Mouse (Mus musculus) lung, embryonic 14.5 days (tissue): ENCODE measurements around the gene Prss53. TPM values are rescaled to one million over a fixed set of nuclear protein-coding genes. Genes with fewer than 3 reads are reported as not detected.

ENCODE experiments used
- ATAC-seq: fragments of 200-750 bp; cut with Nextera tagmentation; 2 replicates; pipeline ENCODE4 v1.8.0; 2017; ENCODE audit warnings: mild to moderate bottlenecking, moderate TSS enrichment, moderate library complexity; ENCODE audit not compliant: insufficient read depth
- DNase-seq: peaks from one replicate; pipeline ENCODE4 v3.0.0-alpha.2; 2015
- H3K27ac ChIP-seq: fragments of 300-500 bp; sonication (generic); 2 replicates; pipeline ENCODE4 v1.5.1; 2014; ENCODE audit warnings: low read depth, mild to moderate bottlenecking, moderate library complexity
- H3K27me3 ChIP-seq: fragments of 300-500 bp; sonication (generic); 2 replicates; pipeline ENCODE4 v1.6.1; 2014; ENCODE audit warnings: low read length, control low read depth; ENCODE audit not compliant: insufficient read depth
- H3K36me3 ChIP-seq: fragments of 300-500 bp; sonication (generic); 2 replicates; pipeline ENCODE4 v1.6.1; 2014; ENCODE audit warnings: control low read depth; ENCODE audit not compliant: insufficient read depth
- H3K4me1 ChIP-seq: fragments of 300-500 bp; sonication (generic); 2 replicates; pipeline ENCODE4 v1.6.1; 2014; ENCODE audit warnings: antibody characterized with exemption, control low read depth; ENCODE audit not compliant: insufficient read depth
- H3K4me2 ChIP-seq: fragments of 300-500 bp; sonication (generic); 2 replicates; pipeline ENCODE4 v1.6.1; 2014; ENCODE audit warnings: mild to moderate bottlenecking
- H3K4me3 ChIP-seq: fragments of 300-500 bp; sonication (generic); 2 replicates; pipeline ENCODE4 v1.5.1; 2014; ENCODE audit warnings: low read depth, low read length
- H3K9ac ChIP-seq: fragments of 300-500 bp; sonication (generic); 2 replicates; pipeline ENCODE4 v1.6.1; 2014
- H3K9me3 ChIP-seq: fragments of 300-500 bp; sonication (generic); 2 replicates; pipeline ENCODE4 v1.6.1; 2016; ENCODE audit warnings: low read depth, low read length, control low read depth
- CTCF ChIP-seq: IDR thresholded peaks from 2 replicates; pipeline ENCODE4 v1.5.1; 2016; ENCODE audit warnings: antibody characterized with exemption, low read depth
- WGBS: fragments of 180-500 bp; shearing (Covaris S2); extraction: QIAGEN DNeasy Blood & Tissue Kit; methylation state at CpG from one replicate; pipeline ENCODE4 v1.1.7; 2014; 5-methylcytosine and 5-hydroxymethylcytosine counted together
- polyA plus RNA-seq: library from polyadenylated mRNA; unstranded; fragments of >200 nt; fragmentation: Nextera tagmentation; extraction: Ambion mirVana; gene quantifications from 2 replicates; pipeline ENCODE4 v1.2.1, GENCODE M21; 2014

The Prss53 gene
- 0.65 and 0.95 TPM in 2 replicates for polyA plus RNA-seq

DNA sequence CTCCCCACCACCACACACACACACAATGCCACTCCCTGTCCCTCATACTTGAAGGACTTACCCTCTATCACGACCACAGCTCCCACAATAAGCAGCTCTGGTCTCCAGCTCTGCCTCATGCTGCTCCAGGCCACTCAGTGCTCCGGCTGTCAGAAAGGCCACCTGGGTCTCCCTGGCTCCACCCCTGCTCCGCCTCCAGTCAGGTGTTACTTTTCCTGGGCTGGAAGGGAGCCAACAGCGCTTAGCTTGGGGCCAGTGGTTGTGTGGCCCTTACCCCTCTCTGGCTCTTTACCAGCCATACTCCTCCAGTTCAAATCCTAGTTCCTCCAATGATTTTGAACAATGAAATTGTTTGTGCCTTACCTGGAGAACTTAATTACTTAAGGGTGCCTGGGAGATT lies at the start of gene Prss53:
Gene Prss53 (minus strand): TSS at position 173 of the 400 bp plus-strand sequence.
- 16% methylated on average over 4 of the region's 4 CpGs for WGBS

DNA sequence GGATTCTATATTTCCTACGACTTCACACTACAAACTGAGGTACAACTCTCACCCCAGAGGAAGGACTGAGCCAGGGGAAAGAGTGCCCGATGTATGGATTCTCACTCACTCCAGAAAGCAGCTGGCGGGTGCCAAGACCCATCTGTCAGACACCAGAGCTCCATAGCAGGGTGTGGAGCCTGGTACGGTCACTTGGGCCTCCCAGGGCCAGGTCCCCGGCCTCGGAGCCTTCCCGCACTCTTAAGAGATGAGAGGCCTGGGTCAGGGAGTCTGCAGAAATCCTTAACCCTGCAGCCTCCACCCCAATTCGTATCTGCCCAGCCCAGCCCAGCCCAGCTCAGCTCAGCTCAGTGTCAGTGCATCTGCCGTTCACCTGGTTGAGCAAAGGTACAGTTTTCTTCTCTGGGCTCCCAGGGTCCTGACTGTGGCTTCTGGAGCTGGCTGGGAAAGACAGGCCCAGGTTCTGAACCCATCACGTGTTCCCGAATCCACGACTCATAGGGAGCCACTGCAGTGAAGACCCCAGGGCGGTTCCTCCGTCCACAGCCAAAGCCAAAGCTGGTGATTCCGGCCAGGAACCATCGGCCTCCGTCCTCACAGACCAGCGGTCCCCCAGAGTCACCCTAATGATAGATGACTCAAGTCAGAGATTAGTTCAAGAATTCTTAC lies 45.6 kb upstream of the Prss53 start:
- peak overlapping the region; percentile 76 for H3K9ac ChIP-seq
- H3K4me1 ChIP-seq: peaks cover 3% of the 10 kb centered on the region
- no peak overlapping the region for H3K27ac ChIP-seq
- peak overlapping the region; percentile 97 for H3K4me2 ChIP-seq
- H3K27me3 ChIP-seq: no peaks in the 10 kb centered on the region
- no peaks in the 10 kb centered on the region for H3K9me3 ChIP-seq
- TF ChIP-seq CTCF: no peak
- no peaks in the 10 kb centered on the region for H3K36me3 ChIP-seq
- ATAC-seq: no peak
- peak overlapping the region; percentile 71 for H3K4me3 ChIP-seq
- WGBS: 46% methylated on average over 18 of the region's 18 CpGs
- DNase-seq: no peak

More for the DNA sequence above, at the start of gene Prss53:
- ATAC-seq: no peak
- Histone ChIP-seq H3K4me2 (no peak within 1 kb of the TSS), H3K4me3 (no peak within 1 kb of the TSS), H3K27ac (no peak within 1 kb of the TSS), H3K9ac (no peak within 1 kb of the TSS), H3K4me1 (peaks cover 8% of the 10 kb centered on the region), H3K36me3 (peaks cover 64% of the 10 kb centered on the region), H3K9me3 (no peaks in the 10 kb centered on the region), H3K27me3 (no peaks in the 10 kb centered on the region)
- no peak for TF ChIP-seq CTCF
- peak; percentile 46 for DNase-seq

DNA sequence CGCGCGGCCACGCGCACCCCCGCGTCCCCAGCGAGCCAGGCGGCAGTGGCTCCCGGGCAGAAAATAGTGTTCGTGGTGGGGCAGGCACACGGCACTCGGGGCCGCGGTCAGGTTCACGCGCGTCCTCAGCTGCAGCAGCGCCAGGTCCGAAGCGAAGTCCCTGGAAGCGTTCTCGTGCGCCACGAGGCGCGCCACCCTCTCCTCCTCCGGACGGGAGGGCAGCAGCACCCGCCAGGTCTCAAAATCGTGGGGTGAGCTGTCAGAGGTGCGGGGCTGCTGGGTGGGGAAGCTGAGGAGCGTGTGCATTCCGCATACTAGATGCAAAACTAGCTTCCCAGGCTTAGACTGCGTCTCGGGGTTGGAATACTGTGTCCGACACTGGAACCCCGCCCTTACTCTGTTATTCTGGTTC lies 45.0 kb upstream of the Prss53 start:
- peak overlapping the region; percentile 76 for H3K9ac ChIP-seq
- no peak for TF ChIP-seq CTCF
- peak overlapping the region; percentile 97 for H3K4me2 ChIP-seq
- H3K9me3 ChIP-seq: no peaks in the 10 kb centered on the region
- H3K4me3 ChIP-seq: peak overlapping the region; percentile 71
- DNase-seq (peak; percentile 48), ATAC-seq (peak; percentile 43)
- H3K4me1 ChIP-seq: peaks cover 6% of the 10 kb centered on the region
- under 1% methylated on average over 38 of the region's 38 CpGs for WGBS
- no peaks in the 10 kb centered on the region for H3K27me3 ChIP-seq
- H3K36me3 ChIP-seq: no peaks in the 10 kb centered on the region
- peak overlapping the region; percentile 69; the same call in 1 of the 2 replicates for H3K27ac ChIP-seq

DNA sequence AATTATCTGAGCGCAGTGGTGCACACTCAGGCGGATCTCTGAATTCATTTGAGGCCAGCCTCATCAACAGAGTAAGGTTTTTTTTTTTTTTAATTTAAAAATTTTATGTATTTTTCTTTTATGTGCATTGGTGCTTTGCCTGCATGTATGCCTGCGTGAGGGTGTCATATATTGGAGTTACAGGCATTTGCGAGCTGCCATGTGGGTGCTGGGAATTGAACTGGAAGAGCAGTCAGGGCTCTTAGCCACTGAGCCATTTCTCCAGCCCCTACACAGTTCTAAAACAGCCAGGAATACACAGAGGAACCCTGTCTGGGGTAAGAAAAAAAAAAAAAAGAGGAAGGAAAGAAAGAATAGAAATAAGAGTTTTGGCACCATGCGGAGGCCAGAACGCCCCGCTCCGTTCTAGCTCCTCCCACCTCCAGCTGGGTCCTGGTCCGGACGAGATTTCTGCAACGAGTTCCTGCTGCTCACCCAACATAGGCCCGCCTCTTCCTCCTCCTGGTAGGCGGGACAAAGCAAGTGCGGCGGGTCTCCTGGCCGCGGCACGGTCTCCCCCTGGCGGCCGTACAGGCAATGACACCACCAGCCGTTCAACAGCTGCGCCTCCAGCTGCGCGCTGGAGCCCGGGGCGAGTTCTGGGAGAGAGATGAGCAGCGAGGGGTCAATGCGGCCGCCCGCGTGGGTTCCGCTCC lies 44.4 kb upstream of the Prss53 start:
- peak overlapping the region; percentile 71 for H3K4me3 ChIP-seq
- DNase-seq (peak; percentile 98), ATAC-seq (peak; percentile 93)
- peak overlapping the region; percentile 76 for H3K9ac ChIP-seq
- H3K4me2 ChIP-seq: peak overlapping the region; percentile 97
- peak overlapping the region; percentile 77; the same call in 1 of the 2 replicates for H3K27ac ChIP-seq
- WGBS: 6% methylated on average over 32 of the region's 32 CpGs
- H3K9me3 ChIP-seq: no peaks in the 10 kb centered on the region
- no peaks in the 10 kb centered on the region for H3K36me3 ChIP-seq
- TF ChIP-seq CTCF: peak; percentile 98
- H3K27me3 ChIP-seq: no peaks in the 10 kb centered on the region
- H3K4me1 ChIP-seq: peaks cover 6% of the 10 kb centered on the region

DNA sequence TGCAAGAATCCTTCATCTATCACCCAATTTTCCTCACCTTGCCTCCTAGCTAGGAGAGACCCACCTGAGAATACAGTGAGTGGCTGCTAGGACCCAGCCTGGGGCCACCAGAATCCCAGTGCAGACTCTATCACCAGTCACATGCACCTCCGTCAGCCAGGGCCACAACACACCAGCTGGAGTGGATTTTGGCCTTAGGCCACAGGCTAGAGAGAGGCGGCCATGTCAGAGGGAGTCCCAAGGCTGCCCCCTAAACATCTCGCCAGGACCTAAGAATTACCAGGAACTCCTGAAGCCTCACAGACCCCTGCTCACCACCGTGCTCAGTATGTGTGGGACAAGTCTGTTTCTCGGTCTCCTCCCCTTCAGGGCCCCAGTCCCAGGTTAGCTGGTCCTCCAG lies 43.3 kb upstream of the Prss53 start:
- DNase-seq (no peak), ATAC-seq (no peak)
- WGBS: 69% methylated on average over 5 of the region's 5 CpGs
- no peak overlapping the region for H3K4me2 ChIP-seq
- no peaks in the 10 kb centered on the region for H3K9me3 ChIP-seq
- no peak overlapping the region; the same call in 1 of the 2 replicates for H3K27ac ChIP-seq
- no peaks in the 10 kb centered on the region; the same call in 1 of the 2 replicates for H3K27me3 ChIP-seq
- no peak for TF ChIP-seq CTCF
- no peak overlapping the region for H3K4me3 ChIP-seq
- no peak overlapping the region for H3K9ac ChIP-seq
- peaks cover 6% of the 10 kb centered on the region for H3K4me1 ChIP-seq
- no peaks in the 10 kb centered on the region for H3K36me3 ChIP-seq

DNA sequence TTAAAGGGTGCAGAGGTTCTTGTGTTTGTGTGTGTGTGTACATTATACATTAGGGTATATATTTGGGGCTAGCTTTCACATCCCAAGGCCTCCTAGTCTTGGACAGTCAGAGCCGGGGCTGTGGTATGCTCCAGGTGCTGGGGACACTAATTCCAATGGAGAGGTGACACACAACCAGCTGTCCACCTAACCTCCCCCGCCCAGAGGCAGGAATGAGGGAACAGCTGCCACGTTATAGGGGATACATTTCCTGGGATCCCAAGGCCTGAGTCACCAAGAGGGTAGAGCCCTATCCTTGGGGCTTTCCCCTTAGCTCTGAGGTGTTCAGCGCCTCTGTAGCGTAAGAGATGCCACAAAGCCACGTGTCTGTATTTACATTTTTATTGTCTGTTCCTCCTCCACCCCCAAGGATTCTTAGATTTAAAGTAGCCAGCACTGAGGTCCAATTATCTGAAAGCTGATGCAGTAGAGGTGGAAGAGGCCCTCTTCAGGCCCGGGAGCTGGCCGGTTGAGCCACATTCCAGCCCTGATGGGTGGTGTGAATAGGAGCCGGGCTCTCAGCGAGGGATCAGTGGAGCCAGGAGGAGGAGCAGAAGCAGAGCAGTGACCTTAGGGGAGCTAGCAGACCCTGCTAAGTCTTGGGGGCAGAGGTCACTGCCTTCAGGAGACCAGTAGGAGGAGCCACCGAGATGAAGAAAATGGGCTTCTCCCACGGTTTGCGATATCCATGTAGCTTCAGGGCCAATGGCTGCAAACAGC lies 41.7 kb upstream of the Prss53 start:
- Histone ChIP-seq H3K9ac (no peak overlapping the region), H3K4me2 (peak overlapping the region; percentile 40)

More for the DNA sequence above, 41.7 kb upstream of the Prss53 start:
- 25% methylated on average over 13 of the region's 13 CpGs for WGBS
- H3K4me1 ChIP-seq: peaks cover 6% of the 10 kb centered on the region
- H3K27ac ChIP-seq: peak overlapping the region; percentile 85
- H3K27me3 ChIP-seq: peaks cover 5% of the 10 kb centered on the region; the same call in 1 of the 2 replicates
- ATAC-seq: no peak
- 0 out of 2 replicates have a peak, but pooled peaks have one; percentile 3 for TF ChIP-seq CTCF
- peak; percentile 69 for DNase-seq
- no peaks in the 10 kb centered on the region for H3K9me3 ChIP-seq
- H3K36me3 ChIP-seq: no peaks in the 10 kb centered on the region
- no peak overlapping the region for H3K4me3 ChIP-seq
